Mouse (Mus musculus): ENCODE measurements around the gene Chid1. TPM values are rescaled to one million over a fixed set of nuclear protein-coding genes. Genes with fewer than 3 reads are reported as not detected.
A peak's percentile ranks its signal among the peaks of the same experiment; 100 is the strongest.

Chid1 gene
- polyA plus RNA-seq, 1 experiment from 2014 or later: 20.8 TPM

- DNase-seq (ENCODE audit: low spot score) (peak; percentile 48), ATAC-seq (ENCODE audit: low FRiP score, low TSS enrichment) (peak; percentile 0; the same call in 1 of the 2 replicates)
- H3K4me2 ChIP-seq (replicated peaks; ENCODE audit: low read depth): peak overlapping the region; percentile 90
- H3K27ac ChIP-seq (replicated peaks): peak overlapping the region; percentile 87
- peaks cover 5% of the 10 kb centered on the region; the same call in 1 of the 2 replicates for H3K36me3 ChIP-seq (ENCODE audit: control insufficient read depth, insufficient read depth, low read length)
- H3K27me3 ChIP-seq (ENCODE audit: control insufficient read depth, insufficient read depth, low read length): no peaks in the 10 kb centered on the region
- H3K4me3 ChIP-seq (ENCODE audit: low read depth, low read length): peak overlapping the region; percentile 80
- H3K9me3 ChIP-seq (ENCODE audit: control insufficient read depth, low read length): no peaks in the 10 kb centered on the region
- peak overlapping the region; percentile 31; the same call in 1 of the 2 replicates for H3K9ac ChIP-seq (ENCODE audit: low read length)
- TF ChIP-seq CTCF (IDR thresholded peaks at IDR 0.05; ENCODE audit: low read depth) (peak; percentile 43), EP300 (optimal IDR thresholded peaks at IDR 0.05) (no peak)
- 3% methylated on average over 7 of the region's 7 CpGs for WGBS
- peaks cover 20% of the 10 kb centered on the region for H3K4me1 ChIP-seq (replicated peaks; ENCODE audit: control insufficient read depth, insufficient read depth)
These were observed 62.7 kb downstream of the Chid1 start for GRCm38 (mm10) chr7:141476981-141477370.

DNA sequence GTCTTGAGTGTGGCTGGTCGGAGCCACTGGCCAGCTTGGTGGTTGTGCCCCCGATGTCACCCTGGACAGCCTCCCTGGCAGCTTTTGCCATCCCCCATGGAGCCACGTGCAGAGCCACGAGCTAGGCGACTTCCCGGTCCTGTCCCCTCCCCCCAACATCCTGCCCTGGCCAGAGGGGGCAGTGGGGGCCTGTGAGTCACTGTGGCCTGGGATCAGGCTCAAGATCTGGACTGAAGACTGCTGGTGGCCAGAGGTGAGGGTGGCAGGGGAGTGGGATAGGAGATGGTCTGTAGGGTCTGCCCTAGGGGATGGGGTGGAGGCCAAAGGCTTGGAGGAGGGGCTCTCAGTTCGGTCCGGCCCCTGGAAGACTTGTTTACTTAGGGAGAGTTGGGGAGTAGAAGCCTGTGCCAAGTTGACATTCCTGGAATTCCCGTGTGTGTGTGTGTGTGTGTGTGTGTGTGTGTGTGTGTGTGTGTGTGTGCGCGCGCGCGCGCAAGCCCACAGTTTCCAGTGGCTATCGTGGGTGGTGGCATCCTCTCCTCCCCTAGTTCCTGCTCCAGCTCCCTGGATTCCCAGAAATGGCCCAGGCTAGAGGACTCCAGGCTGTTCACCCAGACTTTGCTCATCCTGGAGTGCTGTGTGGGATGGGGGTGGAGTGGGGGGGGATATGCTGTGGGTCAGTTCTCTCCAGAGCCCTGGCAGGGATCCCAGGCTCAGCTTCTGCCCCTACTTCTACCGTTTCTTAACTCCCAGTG is 63.3 kb downstream of the Chid1 start:
- TF ChIP-seq EP300 (optimal IDR thresholded peaks at IDR 0.05) (peak; percentile 95), CTCF (IDR thresholded peaks at IDR 0.05; ENCODE audit: low read depth) (peak; percentile 59)
- peak overlapping the region; percentile 88 for H3K9ac ChIP-seq (ENCODE audit: low read length)
- peaks cover 5% of the 10 kb centered on the region; the same call in 1 of the 2 replicates for H3K36me3 ChIP-seq (ENCODE audit: control insufficient read depth, insufficient read depth, low read length)
- H3K27ac ChIP-seq (replicated peaks): peak overlapping the region; percentile 87
- H3K27me3 ChIP-seq (ENCODE audit: control insufficient read depth, insufficient read depth, low read length): no peaks in the 10 kb centered on the region
- WGBS: under 1% methylated on average over 11 of the region's 17 CpGs
- no peaks in the 10 kb centered on the region for H3K9me3 ChIP-seq (ENCODE audit: control insufficient read depth, low read length)
- peaks cover 16% of the 10 kb centered on the region for H3K4me1 ChIP-seq (replicated peaks; ENCODE audit: control insufficient read depth, insufficient read depth)
- peak overlapping the region; percentile 90 for H3K4me2 ChIP-seq (replicated peaks; ENCODE audit: low read depth)
- ATAC-seq (ENCODE audit: low FRiP score, low TSS enrichment) (peak; percentile 76), DNase-seq (ENCODE audit: low spot score) (peak; percentile 84)
- peak overlapping the region; percentile 80 for H3K4me3 ChIP-seq (ENCODE audit: low read depth, low read length)

DNA sequence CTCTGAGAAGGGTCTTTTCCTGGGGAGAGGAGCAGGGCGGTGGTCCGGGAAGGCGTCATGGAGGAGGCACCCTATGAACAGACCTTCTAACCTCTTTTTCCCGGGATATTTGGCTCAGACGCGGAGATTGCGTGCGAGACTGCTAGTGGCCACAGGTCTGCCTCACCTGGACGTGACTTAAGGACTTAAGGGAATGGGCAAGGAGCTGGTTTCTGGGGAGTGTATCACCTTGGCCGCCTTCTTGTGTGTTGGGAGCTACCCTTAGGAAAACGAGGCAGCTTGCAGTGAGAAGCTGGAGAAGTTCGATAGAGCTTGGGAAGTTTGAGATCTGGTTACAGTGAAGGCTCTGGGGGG is 63.9 kb downstream of the Chid1 start:
- WGBS: 0% methylated on average over 12 of the region's 12 CpGs
- TF ChIP-seq CTCF (IDR thresholded peaks at IDR 0.05; ENCODE audit: low read depth): no peak
- TF ChIP-seq EP300 (optimal IDR thresholded peaks at IDR 0.05): no peak
- H3K27me3 ChIP-seq (ENCODE audit: control insufficient read depth, insufficient read depth, low read length): no peaks in the 10 kb centered on the region
- peak overlapping the region; percentile 90 for H3K4me2 ChIP-seq (replicated peaks; ENCODE audit: low read depth)
- peaks cover 16% of the 10 kb centered on the region for H3K4me1 ChIP-seq (replicated peaks; ENCODE audit: control insufficient read depth, insufficient read depth)
- peak overlapping the region; percentile 88 for H3K9ac ChIP-seq (ENCODE audit: low read length)
- no peaks in the 10 kb centered on the region for H3K9me3 ChIP-seq (ENCODE audit: control insufficient read depth, low read length)
- peaks cover 8% of the 10 kb centered on the region for H3K36me3 ChIP-seq (ENCODE audit: control insufficient read depth, insufficient read depth, low read length)
- H3K27ac ChIP-seq (replicated peaks): peak overlapping the region; percentile 87
- ATAC-seq (ENCODE audit: low FRiP score, low TSS enrichment) (peak; percentile 5; the same call in 1 of the 2 replicates), DNase-seq (ENCODE audit: low spot score) (no peak)
- H3K4me3 ChIP-seq (ENCODE audit: low read depth, low read length): peak overlapping the region; percentile 80

DNA sequence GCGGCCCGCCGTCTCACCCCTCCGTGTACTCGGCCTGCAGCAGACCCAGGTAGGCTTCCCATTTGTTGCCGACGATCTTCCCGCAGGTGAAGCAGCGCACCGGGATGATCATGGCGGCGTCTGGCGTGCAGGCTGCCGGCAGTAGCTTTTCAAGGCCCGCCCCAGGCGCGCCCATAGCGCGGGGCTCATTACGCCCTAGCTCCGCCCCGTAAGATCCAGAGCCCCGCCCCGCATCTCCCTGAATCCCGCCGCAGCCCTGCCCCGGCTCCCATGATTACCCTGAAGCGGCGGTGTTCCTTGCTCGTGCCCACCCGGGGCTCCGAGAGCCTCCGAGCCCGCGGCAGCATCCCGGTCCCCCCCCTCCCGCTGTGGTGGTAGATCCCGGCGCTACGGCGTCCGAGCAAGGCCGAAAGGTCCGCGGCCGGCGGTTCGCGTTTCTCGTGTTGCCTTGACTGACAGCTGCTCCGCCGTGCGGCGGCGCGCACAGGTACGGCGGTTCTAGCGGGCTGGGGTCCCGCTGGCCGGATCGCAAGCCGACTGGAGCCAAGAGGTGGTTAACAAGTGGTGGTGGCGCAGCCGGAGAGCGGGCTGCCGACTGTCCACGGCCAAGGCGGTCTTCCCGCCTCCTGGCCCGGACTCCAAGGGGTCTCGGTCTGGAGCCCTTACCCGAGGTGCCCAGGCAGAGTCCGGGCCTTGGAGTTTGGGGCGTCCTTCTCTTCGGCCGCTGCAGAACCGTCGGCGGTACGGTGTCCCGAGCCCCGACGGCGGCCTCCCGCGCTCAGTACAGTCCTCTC is 64.4 kb downstream of the Chid1 start, which contains the start of the genes Polr2l and Tspan4:
Gene Polr2l, minus strand, starts transcription at position 122 of the 794 bp plus-strand sequence.
Gene Tspan4, plus strand, starts transcription at position 230 of the 794 bp plus-strand sequence.
- under 1% methylated on average over 66 of the region's 87 CpGs for WGBS
- Histone ChIP-seq H3K4me3 (ENCODE audit: low read depth, low read length) (peak within 1 kb of the TSS; percentile 80), H3K9me3 (ENCODE audit: control insufficient read depth, low read length) (no peaks in the 10 kb centered on the region)

DNA sequence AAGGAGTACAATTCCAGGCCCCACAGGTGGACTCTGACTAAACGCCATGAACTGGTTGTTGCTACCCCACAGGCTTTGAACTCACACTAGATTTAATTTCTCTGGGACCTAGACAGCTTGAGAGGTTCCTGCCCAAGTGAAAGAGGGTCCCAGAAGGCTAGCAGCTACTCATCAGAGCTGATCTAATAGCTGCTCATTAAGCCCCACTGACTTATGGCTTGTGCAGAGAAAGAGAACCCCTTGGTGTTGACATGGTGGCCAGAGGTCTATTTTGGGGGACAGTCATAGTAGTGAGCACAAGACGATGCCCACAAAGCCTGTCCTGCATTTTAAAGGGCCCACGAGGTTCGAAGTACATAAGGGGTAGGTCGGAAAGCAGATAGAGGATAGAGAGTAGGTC is 65.5 kb downstream of the Chid1 start:
- H3K4me3 ChIP-seq (ENCODE audit: low read depth, low read length): peak overlapping the region; percentile 80
- DNase-seq (ENCODE audit: low spot score): no peak
- no peaks in the 10 kb centered on the region for H3K27me3 ChIP-seq (ENCODE audit: control insufficient read depth, insufficient read depth, low read length)
- no peak for ATAC-seq (ENCODE audit: low FRiP score, low TSS enrichment)
- peaks cover 20% of the 10 kb centered on the region for H3K4me1 ChIP-seq (replicated peaks; ENCODE audit: control insufficient read depth, insufficient read depth)
- peak overlapping the region; percentile 90 for H3K4me2 ChIP-seq (replicated peaks; ENCODE audit: low read depth)
- H3K36me3 ChIP-seq (ENCODE audit: control insufficient read depth, insufficient read depth, low read length): peaks cover 19% of the 10 kb centered on the region
- no peak overlapping the region for H3K27ac ChIP-seq (replicated peaks)
- 10% methylated on average over 5 of the region's 5 CpGs for WGBS
- H3K9me3 ChIP-seq (ENCODE audit: control insufficient read depth, low read length): no peaks in the 10 kb centered on the region
- TF ChIP-seq CTCF (IDR thresholded peaks at IDR 0.05; ENCODE audit: low read depth) (no peak), EP300 (optimal IDR thresholded peaks at IDR 0.05) (no peak)
- H3K9ac ChIP-seq (ENCODE audit: low read length): peak overlapping the region; percentile 88

More for the DNA sequence above, 64.4 kb downstream of the Chid1 start, which contains the start of the genes Polr2l and Tspan4:
- peak within 1 kb of the TSS; percentile 88 for H3K9ac ChIP-seq (ENCODE audit: low read length)
- peak; percentile 86 for DNase-seq (ENCODE audit: low spot score)
- TF ChIP-seq EP300 (optimal IDR thresholded peaks at IDR 0.05) (peak; percentile 82), CTCF (IDR thresholded peaks at IDR 0.05; ENCODE audit: low read depth) (peak; percentile 27; the same call in 1 of the 2 replicates)
- H3K4me1 ChIP-seq (replicated peaks; ENCODE audit: control insufficient read depth, insufficient read depth): peaks cover 16% of the 10 kb centered on the region
- peak within 1 kb of the TSS; percentile 87 for H3K27ac ChIP-seq (replicated peaks)
- H3K36me3 ChIP-seq (ENCODE audit: control insufficient read depth, insufficient read depth, low read length): peaks cover 13% of the 10 kb centered on the region
- peak; percentile 74 for ATAC-seq (ENCODE audit: low FRiP score, low TSS enrichment)
- no peaks in the 10 kb centered on the region for H3K27me3 ChIP-seq (ENCODE audit: control insufficient read depth, insufficient read depth, low read length)
- H3K4me2 ChIP-seq (replicated peaks; ENCODE audit: low read depth): peak within 1 kb of the TSS; percentile 90

Measured in stomach, postnatal 0 days (tissue).